Comparison of ENCODE assay signal across 7 mouse cellular contexts in genomic region chr7:96951281-96952051, GRCm38 (mm10). TPM values are rescaled to one million over a fixed set of nuclear protein-coding genes. Genes with fewer than 3 reads are reported as not detected.
A peak's percentile ranks its signal among the peaks of the same experiment; 100 is the strongest.
DNase-seq lines count a peak whose midpoint lies in the region; ATAC-seq lines count a peak whose summit lies in the region.

Nars2 (plus strand) TSS chr7:96951505.

- H3K27me3 ChIP-seq in intestine, embryonic 16.5 days (replicated peaks; ENCODE audit: control insufficient read depth, insufficient read depth, low read length): no peaks in the 10 kb centered on the region
- no peaks in the 10 kb centered on the region for H3K27me3 ChIP-seq in midbrain, embryonic 11.5 days (ENCODE audit: control insufficient read depth, insufficient read depth, low read length)

- peak within 1 kb of the TSS; percentile 71 for H3K4me3 ChIP-seq in intestine, embryonic 16.5 days (ENCODE audit: low read length)
- H3K4me3 ChIP-seq in midbrain, embryonic 11.5 days (ENCODE audit: low read depth, low read length): peak within 1 kb of the TSS; percentile 87

- H3K4me2 ChIP-seq in intestine, embryonic 16.5 days (ENCODE audit: low read depth, low read length): peak within 1 kb of the TSS; percentile 80
- peak within 1 kb of the TSS; percentile 84 for H3K4me2 ChIP-seq in midbrain, embryonic 11.5 days

- peak; percentile 90 for DNase-seq in adrenal gland, adult 8-10 months
- DNase-seq in embryo, embryonic 9.5 days (ENCODE audit: extremely low spot score): peak; percentile 94
- peak; percentile 64 to 87 for DNase-seq in gastrocnemius, postnatal 4 days (ENCODE audit: low spot score in 2 of 2)
- peak; percentile 89 to 90 for DNase-seq in left cerebral cortex, postnatal 36 days (ENCODE audit: low spot score in 2 of 2)
- peak; percentile 100 for DNase-seq in midbrain, embryonic 11.5 days (ENCODE audit: low spot score, missing footprints)
- DNase-seq in skeletal muscle tissue, adult 2 months (ENCODE audit: low read depth, low spot score): peak; percentile 96

- H3K9me3 ChIP-seq in intestine, embryonic 16.5 days (ENCODE audit: control insufficient read depth, low read length): no peaks in the 10 kb centered on the region
- no peaks in the 10 kb centered on the region for H3K9me3 ChIP-seq in midbrain, embryonic 11.5 days (ENCODE audit: control insufficient read depth, low read length)

- peak within 1 kb of the TSS; percentile 92 for H3K27ac ChIP-seq in intestine, embryonic 16.5 days (ENCODE audit: low read length)
- peak within 1 kb of the TSS; percentile 20; the same call in 1 of the 2 replicates for H3K27ac ChIP-seq in midbrain, embryonic 11.5 days (ENCODE audit: low read depth, low read length)

- under 1% methylated on average over 62 of the region's 62 CpGs for WGBS in intestine, embryonic 16.5 days
- WGBS in midbrain, embryonic 11.5 days: under 1% methylated on average over 62 of the region's 62 CpGs

- no peaks in the 10 kb centered on the region for H3K36me3 ChIP-seq in intestine, embryonic 16.5 days (ENCODE audit: control insufficient read depth, insufficient read depth, low read length)
- no peaks in the 10 kb centered on the region for H3K36me3 ChIP-seq in midbrain, embryonic 11.5 days (ENCODE audit: control insufficient read depth, insufficient read depth, low read length)

- H3K4me1 ChIP-seq in intestine, embryonic 16.5 days (ENCODE audit: control insufficient read depth, insufficient read depth, low read length): peaks cover 3% of the 10 kb centered on the region; the same call in 1 of the 2 replicates
- H3K4me1 ChIP-seq in midbrain, embryonic 11.5 days (ENCODE audit: control insufficient read depth, insufficient read depth, low read length): peaks cover 4% of the 10 kb centered on the region

- intact Hi-C loops in left cerebral cortex, postnatal 36 days (cut with DNase I): no loop called here

- ATAC-seq in intestine, embryonic 16.5 days: peak; percentile 100
- peak; percentile 100 for ATAC-seq in midbrain, embryonic 11.5 days (ENCODE audit: low FRiP score)

- peak within 1 kb of the TSS; percentile 85 for H3K9ac ChIP-seq in intestine, embryonic 16.5 days (ENCODE audit: low read depth, low read length)
- peak within 1 kb of the TSS; percentile 90 for H3K9ac ChIP-seq in midbrain, embryonic 11.5 days (ENCODE audit: low read length)

RNA-seq across cellular contexts. Expression of gene Nars2, which starts in this region (rescaled TPM):
- total RNA-seq in adrenal gland, adult 8-10 months (2022): 10 to 100 TPM; 20.5 to 30.9 (median 24.3) TPM
- 10 to 100 TPM; 10.5 to 14.5 TPM for total RNA-seq in gastrocnemius, postnatal 4 days (2021)
- polyA plus RNA-seq in intestine, embryonic 16.5 days (2015; fragmentation: Nextera tagmentation; extraction: Ambion mirVana): 29.7 and 30.4 TPM in 2 replicates
- total RNA-seq in left cerebral cortex, postnatal 36 days (2021): 10 to 100 TPM; 17.7 to 20.8 TPM
- 20.6 and 24.5 TPM in 2 replicates for polyA plus RNA-seq in midbrain, embryonic 11.5 days (2014; fragmentation: Nextera tagmentation; extraction: Ambion mirVana)

Comparison
In these comparisons a context has a peak if more than half of its experiments do, and no peak if none do; other contexts are left out.
1. Peak in every context shown above with its lines: DNase-seq, ATAC-seq, H3K4me3 ChIP-seq and H3K27ac ChIP-seq.